Mouse (Mus musculus) kidney, embryonic 16.5 days (tissue): ENCODE results near the gene Eci2. TPM values are rescaled to one million over a fixed set of nuclear protein-coding genes. Genes with fewer than 3 reads are reported as not detected.

Experiments used
- ATAC-seq: fragments of 200-750 bp; cut with Nextera tagmentation; 2 replicates; pipeline ENCODE4 v1.8.0; 2017; ENCODE audit warnings: moderate TSS enrichment; ENCODE audit not compliant: low FRiP score, low TSS enrichment
- H3K27ac ChIP-seq: fragments of 300-500 bp; sonication (generic); 2 replicates; pipeline ENCODE4 v1.5.1; 2014; ENCODE audit warnings: low read length
- H3K27me3 ChIP-seq: fragments of 300-500 bp; sonication (generic); 2 replicates; pipeline ENCODE4 v1.6.1; 2014; ENCODE audit warnings: low read length, control low read depth, mixed read lengths; ENCODE audit not compliant: insufficient read depth
- H3K36me3 ChIP-seq: fragments of 300-500 bp; sonication (generic); 2 replicates; pipeline ENCODE4 v1.6.1; 2014; ENCODE audit warnings: low read length, control low read depth, mixed read lengths; ENCODE audit not compliant: insufficient read depth
- H3K4me1 ChIP-seq: fragments of 300-500 bp; sonication (generic); 2 replicates; pipeline ENCODE4 v1.6.1; 2014; ENCODE audit warnings: low read length, control low read depth, mixed read lengths; ENCODE audit not compliant: insufficient read depth
- H3K4me2 ChIP-seq: fragments of 300-500 bp; sonication (generic); replicated peaks from 2 replicates; pipeline ENCODE4 v1.6.1; 2014; ENCODE audit warnings: low read depth, low read length
- H3K4me3 ChIP-seq: fragments of 300-500 bp; sonication (generic); 2 replicates; pipeline ENCODE4 v1.5.1; 2014; ENCODE audit warnings: mild to moderate bottlenecking, low read length
- H3K9ac ChIP-seq: fragments of 300-500 bp; sonication (generic); replicated peaks from 2 replicates; pipeline ENCODE4 v1.6.1; 2014; ENCODE audit warnings: low read length
- H3K9me3 ChIP-seq: fragments of 300-500 bp; sonication (generic); 2 replicates; pipeline ENCODE4 v1.6.1; 2016; ENCODE audit warnings: low read length, control low read depth
- WGBS: fragments of 180-500 bp; shearing (Covaris S2); extraction: QIAGEN DNeasy Blood & Tissue Kit; methylation state at CpG from one replicate; pipeline ENCODE4 v1.1.7; 2014; 5-methylcytosine and 5-hydroxymethylcytosine counted together
- polyA plus RNA-seq: library from polyadenylated mRNA; unstranded; fragments of >200 nt; fragmentation: Nextera tagmentation; extraction: Ambion mirVana; gene quantifications from 2 replicates; pipeline ENCODE4 v1.2.1, GENCODE M21; 2015

Eci2 gene
- polyA plus RNA-seq, 1 experiment from 2014 or later, result 147 TPM

DNA sequence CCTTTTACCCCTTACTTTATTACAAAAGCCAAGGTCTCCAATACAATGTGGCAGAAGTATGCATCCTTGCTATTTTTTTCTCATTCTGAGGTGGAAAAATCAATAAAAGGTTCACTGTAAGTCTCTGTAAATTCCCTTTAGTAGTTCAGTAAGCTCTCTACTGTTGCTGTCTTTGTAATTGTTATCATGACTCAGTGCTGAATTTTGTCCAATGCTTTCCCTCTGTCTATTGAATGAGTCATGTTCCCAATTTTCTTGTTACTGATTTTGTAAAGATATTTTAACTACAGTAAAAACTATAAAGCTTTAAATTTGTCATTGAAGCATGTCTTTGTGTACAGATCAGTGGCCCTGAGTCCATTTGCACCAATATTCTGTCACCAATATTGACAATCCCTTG is 84.5 kb downstream of the Eci2 start:
- H3K4me1 ChIP-seq, result no peaks in the 10 kb centered on the region
- H3K9me3 ChIP-seq, result no peaks in the 10 kb centered on the region
- H3K9ac ChIP-seq, result no peak overlapping the region
- no peak overlapping the region for H3K27ac ChIP-seq
- H3K4me2 ChIP-seq, result no peak overlapping the region
- no peaks in the 10 kb centered on the region for H3K27me3 ChIP-seq
- ATAC-seq, result no peak
- no peak overlapping the region for H3K4me3 ChIP-seq
- H3K36me3 ChIP-seq, result no peaks in the 10 kb centered on the region

DNA sequence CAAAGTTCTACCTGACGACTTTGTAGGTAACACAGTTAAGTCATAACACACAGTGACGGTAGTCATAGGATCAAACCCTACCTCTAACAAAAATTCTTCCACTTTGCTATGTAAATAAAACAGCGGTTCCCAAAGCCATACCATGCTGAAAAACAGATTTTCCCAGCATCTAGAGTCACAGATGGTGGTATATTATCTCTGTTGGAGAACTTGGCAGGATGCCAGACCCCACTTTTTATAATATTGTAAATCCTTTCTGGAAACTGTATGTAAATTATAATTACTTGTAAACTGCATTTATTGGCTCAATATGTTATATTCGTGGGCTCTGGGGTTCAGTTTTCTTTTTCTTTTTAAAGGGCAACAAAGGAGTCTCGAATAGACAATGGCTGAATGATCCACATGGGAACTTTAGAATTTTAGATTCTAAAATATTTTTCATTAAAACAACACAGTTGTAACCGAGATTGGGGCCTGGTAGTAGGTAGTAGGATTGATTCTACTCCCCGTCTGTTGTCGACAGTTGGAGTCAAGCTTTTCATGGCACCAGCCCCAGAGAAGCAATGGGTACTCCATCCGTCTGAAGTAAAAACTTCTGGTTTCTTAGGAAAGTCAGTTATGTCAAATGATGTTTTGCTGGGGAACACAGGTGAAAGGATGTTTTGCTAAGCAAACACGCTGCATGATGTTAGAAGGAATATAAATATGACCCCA is 91.8 kb downstream of the Eci2 start:
- no peak for ATAC-seq
- 69% methylated on average over 10 of the region's 10 CpGs for WGBS

More for the DNA sequence above, 91.8 kb downstream of the Eci2 start:
- Histone ChIP-seq H3K9me3 (no peaks in the 10 kb centered on the region), H3K27me3 (no peaks in the 10 kb centered on the region), H3K4me2 (no peak overlapping the region), H3K27ac (no peak overlapping the region), H3K9ac (no peak overlapping the region), H3K4me3 (no peak overlapping the region), H3K4me1 (no peaks in the 10 kb centered on the region), H3K36me3 (no peaks in the 10 kb centered on the region)

Other genes starting within 250 kb of the Eci2 start
- 54.2 and 63.2 TPM in 2 replicates for gene Prpf4b, start 151.8 kb downstream of the Eci2 start, polyA plus RNA-seq
- gene Fam217a, start 102.8 kb downstream of the Eci2 start, polyA plus RNA-seq, result 4.6 and 5.5 TPM in 2 replicates
- not detected in 2 replicates for gene 4933417A18Rik, start 102.7 kb downstream of the Eci2 start, polyA plus RNA-seq
- 4.5 and 6.5 TPM in 2 replicates for gene Eci3, start 63.3 kb downstream of the Eci2 start, polyA plus RNA-seq